Mouse (Mus musculus): ENCODE results near the gene Gda. TPM values are rescaled to one million over a fixed set of nuclear protein-coding genes. Genes with fewer than 3 reads are reported as not detected.

The Gda gene
- not detected in 2 replicates for polyA plus RNA-seq (2016; fragmentation: Nextera tagmentation; extraction: Ambion mirVana)

DNA sequence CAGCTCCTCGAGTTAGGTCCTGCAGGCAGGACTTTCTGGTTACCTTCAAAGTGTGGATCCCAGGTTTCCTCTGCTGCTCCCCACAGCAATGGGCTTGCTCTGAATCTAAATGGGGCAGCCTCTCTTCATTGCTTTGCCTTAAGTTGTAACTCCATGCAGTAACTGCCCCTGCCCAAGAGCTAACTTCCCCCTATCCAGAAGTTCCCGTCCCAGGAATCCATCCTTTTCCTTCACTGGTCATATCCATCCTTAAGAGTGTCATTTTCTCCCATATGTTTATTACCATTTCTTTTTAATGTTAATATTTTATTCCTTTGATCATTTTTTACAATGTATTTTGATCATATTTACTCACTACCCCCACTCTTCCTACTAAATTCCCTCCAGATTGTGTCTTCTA, at the start of gene Gda:
Gene Gda, minus strand, starts transcription at position 101 of the 400 bp plus-strand sequence.
- H3K36me3 ChIP-seq (replicated peaks), result no peaks in the 10 kb centered on the region
- 64% methylated on average over 2 of the region's 2 CpGs for WGBS
- peak within 1 kb of the TSS; percentile 54 for H3K4me3 ChIP-seq
- no peak for DNase-seq (ENCODE audit: extremely low spot score, low spot score)
- H3K4me1 ChIP-seq, result peaks cover 9% of the 10 kb centered on the region
- H3K9me3 ChIP-seq, result peaks cover 7% of the 10 kb centered on the region; the same call in 1 of the 2 replicates
- H3K27me3 ChIP-seq (ENCODE audit: poor library complexity, severe bottlenecking), result peaks cover 37% of the 10 kb centered on the region
- no peak within 1 kb of the TSS for H3K27ac ChIP-seq

DNA sequence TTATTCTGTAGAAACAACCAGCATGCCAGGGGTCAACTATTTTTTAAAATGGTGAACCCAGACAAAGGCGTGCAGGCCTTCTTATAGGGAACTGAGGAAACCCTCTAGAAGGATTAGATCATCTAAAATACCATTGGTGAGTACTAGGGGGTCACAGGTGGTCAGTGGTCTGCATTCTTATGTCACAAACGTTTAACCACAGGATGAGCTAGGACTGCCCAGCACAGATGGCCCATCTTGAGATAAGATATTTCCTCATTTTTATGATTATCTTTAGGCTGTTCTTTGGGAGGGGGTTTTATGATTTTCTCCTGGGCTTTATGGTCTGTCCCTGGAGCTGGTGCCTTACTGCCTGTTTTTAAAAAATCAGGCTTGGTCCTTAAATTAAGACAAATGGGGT, 47.0 kb upstream of the Gda start:
- no peaks in the 10 kb centered on the region for H3K4me1 ChIP-seq
- no peak overlapping the region for H3K4me3 ChIP-seq
- no peaks in the 10 kb centered on the region for H3K27me3 ChIP-seq (ENCODE audit: poor library complexity, severe bottlenecking)
- H3K36me3 ChIP-seq (replicated peaks), result no peaks in the 10 kb centered on the region
- WGBS, result 82% methylated on average over 2 of the region's 2 CpGs
- no peak overlapping the region for H3K27ac ChIP-seq
- H3K9me3 ChIP-seq, result no peaks in the 10 kb centered on the region
- DNase-seq (ENCODE audit: extremely low spot score, low spot score), result no peak

DNA sequence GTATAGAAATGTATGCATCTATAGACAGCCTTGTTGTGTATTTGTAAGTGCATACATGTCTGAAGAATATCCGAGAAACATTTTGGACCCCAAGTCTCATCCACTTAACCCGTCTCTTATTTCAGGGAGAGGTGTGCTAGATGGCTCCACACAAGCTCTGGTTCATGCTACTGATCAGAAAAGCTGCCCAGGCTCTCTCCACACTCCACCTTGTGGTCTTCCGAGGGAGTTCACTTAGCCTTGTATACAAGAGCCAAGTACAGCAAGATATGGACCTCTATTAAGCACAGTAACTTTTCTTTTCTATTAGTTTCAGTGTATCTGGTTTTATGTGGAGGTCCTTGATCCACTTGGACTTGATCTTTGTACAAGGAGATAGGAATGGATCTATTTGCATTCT, 36.9 kb upstream of the Gda start:
- no peaks in the 10 kb centered on the region for H3K36me3 ChIP-seq (replicated peaks)
- H3K27me3 ChIP-seq (ENCODE audit: poor library complexity, severe bottlenecking), result no peaks in the 10 kb centered on the region
- H3K4me3 ChIP-seq, result no peak overlapping the region
- no peak overlapping the region for H3K27ac ChIP-seq
- 69% methylated on average over 3 of the region's 3 CpGs for WGBS
- H3K9me3 ChIP-seq, result no peaks in the 10 kb centered on the region
- DNase-seq (ENCODE audit: extremely low spot score, low spot score), result no peak
- no peaks in the 10 kb centered on the region for H3K4me1 ChIP-seq

DNA sequence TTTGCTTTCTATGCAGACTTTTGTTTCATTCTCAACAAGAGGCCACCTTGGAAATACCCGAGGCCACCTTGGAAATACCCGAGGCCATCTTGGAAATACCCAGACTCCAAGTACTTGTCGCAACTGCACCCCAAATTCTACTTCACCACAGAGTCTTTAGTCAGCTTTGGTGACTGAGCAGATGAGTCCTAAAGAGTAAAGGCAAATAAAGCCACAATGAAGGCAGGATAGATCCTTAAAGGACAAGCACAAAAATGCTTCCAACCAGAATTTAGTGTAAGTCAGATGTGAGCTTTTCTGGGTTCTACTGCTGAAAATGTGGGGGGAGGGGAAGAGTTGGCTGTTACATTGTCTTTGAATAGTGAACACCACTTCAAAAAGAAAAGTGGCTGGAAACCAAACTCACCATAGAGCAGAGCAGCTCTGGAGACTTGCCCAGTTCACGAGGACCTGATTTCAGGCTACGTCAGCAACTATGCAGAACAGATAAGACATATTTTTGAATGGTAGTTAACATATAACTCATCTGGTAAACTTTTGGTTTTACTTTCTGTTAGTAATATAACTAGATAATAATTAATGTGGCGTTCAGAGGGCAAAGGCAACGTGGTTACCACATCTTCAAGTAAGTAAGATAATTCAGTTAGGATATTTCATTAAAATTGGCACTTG, 34.5 kb upstream of the Gda start:
- H3K4me1 ChIP-seq, result no peaks in the 10 kb centered on the region
- H3K27ac ChIP-seq, result no peak overlapping the region
- no peak overlapping the region for H3K4me3 ChIP-seq
- no peak for DNase-seq (ENCODE audit: extremely low spot score, low spot score)
- 89% methylated on average over 7 of the region's 7 CpGs for WGBS
- H3K36me3 ChIP-seq (replicated peaks), result no peaks in the 10 kb centered on the region
- H3K9me3 ChIP-seq, result no peaks in the 10 kb centered on the region
- H3K27me3 ChIP-seq (ENCODE audit: poor library complexity, severe bottlenecking), result no peaks in the 10 kb centered on the region

DNA sequence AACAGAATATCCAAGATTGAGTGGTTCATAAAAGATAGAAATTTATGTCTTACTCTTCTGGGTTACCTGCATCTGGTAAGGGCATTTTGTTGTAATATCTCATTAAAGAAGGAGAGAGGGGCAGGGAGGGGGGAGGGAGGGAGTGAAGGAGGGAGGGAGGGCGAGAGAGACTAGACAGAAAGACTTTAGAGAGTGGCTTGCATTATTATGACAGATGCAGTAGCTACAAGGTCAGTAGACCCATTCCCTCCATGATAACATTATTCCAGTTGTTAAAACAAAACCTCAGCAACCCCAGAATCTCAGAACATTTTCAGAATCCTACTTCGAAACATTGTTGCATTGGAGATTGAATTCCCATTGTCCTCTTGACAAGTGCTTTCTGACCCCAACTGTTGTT, 33.9 kb upstream of the Gda start:
- H3K27ac ChIP-seq, result no peak overlapping the region
- no peaks in the 10 kb centered on the region for H3K27me3 ChIP-seq (ENCODE audit: poor library complexity, severe bottlenecking)
- no peak for DNase-seq (ENCODE audit: extremely low spot score, low spot score)
- no peak overlapping the region for H3K4me3 ChIP-seq
- 69% methylated on average over 2 of the region's 2 CpGs for WGBS
- H3K9me3 ChIP-seq, result no peaks in the 10 kb centered on the region
- H3K4me1 ChIP-seq, result no peaks in the 10 kb centered on the region
- H3K36me3 ChIP-seq (replicated peaks), result no peaks in the 10 kb centered on the region

DNA sequence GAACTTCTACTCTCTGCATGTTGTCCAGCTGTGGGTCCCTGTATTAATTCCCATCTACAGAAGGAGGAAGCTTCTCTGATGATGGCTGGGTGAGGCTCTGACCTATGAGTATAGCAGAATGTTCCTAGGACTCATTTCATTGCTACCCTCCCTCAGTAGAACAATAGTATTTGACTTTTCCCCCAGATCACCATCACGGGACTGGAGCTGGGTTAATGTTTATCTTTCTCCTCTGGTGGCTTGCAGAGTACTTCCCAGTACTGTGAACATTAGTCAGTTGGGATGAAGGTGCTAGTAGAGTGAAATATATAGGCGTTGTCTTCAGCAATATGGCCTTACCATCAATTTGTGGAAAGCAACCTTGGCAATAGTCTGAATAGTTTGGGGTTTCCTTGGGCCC, 31.5 kb upstream of the Gda start:
- WGBS, result 89% methylated on average over 2 of the region's 2 CpGs
- no peaks in the 10 kb centered on the region for H3K9me3 ChIP-seq
- no peak for DNase-seq (ENCODE audit: extremely low spot score, low spot score)
- H3K4me3 ChIP-seq, result no peak overlapping the region
- no peaks in the 10 kb centered on the region for H3K4me1 ChIP-seq
- H3K27me3 ChIP-seq (ENCODE audit: poor library complexity, severe bottlenecking), result no peaks in the 10 kb centered on the region
- H3K27ac ChIP-seq, result no peak overlapping the region
- no peaks in the 10 kb centered on the region for H3K36me3 ChIP-seq (replicated peaks)

DNA sequence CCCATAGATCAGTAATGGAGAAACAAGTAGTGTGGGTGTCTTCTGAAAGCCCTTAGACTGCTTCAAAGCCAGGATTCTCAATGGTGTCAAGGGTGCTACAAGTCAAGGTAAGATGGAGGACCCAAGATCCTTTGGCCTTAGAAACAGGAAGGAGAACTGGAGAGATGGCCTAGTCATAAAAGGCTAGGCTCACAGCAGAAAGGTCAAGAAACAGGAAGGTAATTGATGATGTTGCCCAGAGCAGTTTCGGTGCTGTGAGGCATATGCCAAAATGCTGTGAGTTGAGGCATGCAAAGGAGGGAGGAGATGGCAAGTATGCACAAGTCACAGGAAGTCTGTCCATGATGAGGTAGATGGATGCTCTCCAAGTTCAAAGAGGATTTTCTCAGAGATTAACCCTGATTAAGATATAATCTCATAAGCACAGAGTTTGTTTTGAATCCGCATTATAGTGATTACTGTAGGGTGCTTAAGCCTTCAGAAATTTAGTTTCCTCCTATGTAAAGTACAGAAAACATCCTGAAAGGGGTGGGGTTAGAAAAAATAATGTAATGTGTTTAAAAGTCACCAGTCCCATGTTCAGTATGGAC, 26.2 kb upstream of the Gda start:
- Histone ChIP-seq H3K9me3 (no peaks in the 10 kb centered on the region), H3K27ac (no peak overlapping the region), H3K36me3 (replicated peaks) (no peaks in the 10 kb centered on the region), H3K27me3 (ENCODE audit: poor library complexity, severe bottlenecking) (no peaks in the 10 kb centered on the region), H3K4me1 (no peaks in the 10 kb centered on the region), H3K4me3 (no peak overlapping the region)
- no peak for DNase-seq (ENCODE audit: extremely low spot score, low spot score)
- 82% methylated on average over 2 of the region's 2 CpGs for WGBS

DNA sequence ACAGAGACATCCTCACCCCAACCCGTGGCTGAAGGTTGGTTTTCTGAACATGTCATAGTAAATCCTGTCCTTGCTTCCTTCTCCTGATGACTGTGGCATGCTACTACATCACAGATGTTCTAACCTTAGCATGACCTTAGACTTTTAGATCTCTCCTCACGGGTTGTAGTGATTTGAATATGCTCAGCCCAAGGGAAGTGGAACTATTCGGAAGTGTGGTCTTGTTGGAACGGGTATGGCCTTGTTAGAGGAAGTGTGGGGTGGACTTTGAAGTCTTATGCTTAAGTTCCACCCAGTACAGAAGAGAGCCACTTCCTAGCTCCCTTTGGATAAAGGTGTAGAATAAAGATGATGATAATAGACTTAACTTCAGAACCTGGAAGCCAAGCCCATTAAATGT, 22.6 kb upstream of the Gda start:
- 87% methylated on average over 4 of the region's 4 CpGs for WGBS

DNA sequence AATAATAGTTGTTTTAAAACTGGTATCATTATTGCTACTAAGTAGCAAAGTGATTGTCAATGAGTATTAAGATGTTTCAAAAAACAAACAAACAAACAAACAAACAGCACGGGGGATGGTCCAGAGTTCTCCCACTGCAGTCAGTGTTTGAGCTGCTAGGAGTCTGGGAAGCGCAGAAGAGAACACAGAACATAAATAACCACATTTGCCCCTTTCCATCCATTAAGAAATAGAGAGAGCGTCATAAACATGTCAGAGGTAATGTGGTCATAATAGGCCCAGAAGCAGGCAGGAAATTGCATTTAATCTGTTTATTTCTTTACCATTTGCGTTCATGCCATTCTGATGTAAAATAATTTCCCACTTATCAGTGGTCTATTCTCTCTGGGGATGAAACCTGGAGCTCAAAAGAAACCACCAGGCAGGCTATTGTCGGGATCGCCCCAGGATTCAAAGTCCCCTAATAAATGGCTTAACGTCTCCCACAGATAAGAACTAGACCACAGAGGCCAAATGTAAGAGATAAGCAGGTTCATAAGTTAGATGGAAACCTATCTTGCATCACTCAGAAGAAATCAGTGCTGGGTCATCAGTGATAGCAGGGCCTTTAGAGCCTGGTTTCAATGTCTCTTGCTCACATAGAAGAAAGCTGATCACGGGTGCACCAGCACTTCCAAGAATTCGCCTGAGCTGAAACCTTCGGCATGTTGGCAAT, 20.7 kb upstream of the Gda start:
- DNase-seq (ENCODE audit: extremely low spot score, low spot score), result no peak
- H3K27ac ChIP-seq, result no peak overlapping the region
- no peaks in the 10 kb centered on the region for H3K4me1 ChIP-seq
- no peak overlapping the region for H3K4me3 ChIP-seq
- H3K36me3 ChIP-seq (replicated peaks), result no peaks in the 10 kb centered on the region
- H3K9me3 ChIP-seq, result no peaks in the 10 kb centered on the region
- H3K27me3 ChIP-seq (ENCODE audit: poor library complexity, severe bottlenecking), result no peaks in the 10 kb centered on the region
- 86% methylated on average over 10 of the region's 10 CpGs for WGBS

More for the DNA sequence above, 22.6 kb upstream of the Gda start:
- no peak for DNase-seq (ENCODE audit: extremely low spot score, low spot score)
- Histone ChIP-seq H3K36me3 (replicated peaks) (no peaks in the 10 kb centered on the region), H3K9me3 (no peaks in the 10 kb centered on the region), H3K27me3 (ENCODE audit: poor library complexity, severe bottlenecking) (no peaks in the 10 kb centered on the region), H3K4me3 (no peak overlapping the region), H3K27ac (no peak overlapping the region), H3K4me1 (no peaks in the 10 kb centered on the region)

DNA sequence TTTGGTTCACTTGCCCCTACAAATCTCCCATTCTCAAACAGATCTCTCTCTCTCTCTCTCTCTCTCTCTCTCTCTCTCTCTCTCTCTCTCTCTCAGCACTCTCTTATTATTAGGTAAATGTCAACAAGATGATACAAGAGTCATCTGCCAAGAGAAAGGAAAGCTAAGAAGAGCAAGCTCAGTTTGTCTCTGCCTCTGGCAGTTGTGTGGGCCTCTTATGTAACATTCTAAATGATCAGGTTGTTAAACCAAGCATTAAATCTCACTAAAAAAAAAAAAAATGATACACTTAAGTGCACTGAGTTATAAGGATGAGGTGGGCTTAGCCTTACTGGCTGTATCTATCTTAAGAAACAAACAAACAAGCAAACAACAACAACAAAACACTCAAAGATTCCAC, 18.1 kb upstream of the Gda start:
- Histone ChIP-seq H3K36me3 (replicated peaks) (no peaks in the 10 kb centered on the region), H3K4me1 (no peaks in the 10 kb centered on the region), H3K27ac (no peak overlapping the region), H3K27me3 (ENCODE audit: poor library complexity, severe bottlenecking) (no peaks in the 10 kb centered on the region), H3K4me3 (no peak overlapping the region), H3K9me3 (no peaks in the 10 kb centered on the region)
- DNase-seq (ENCODE audit: extremely low spot score, low spot score), result no peak

DNA sequence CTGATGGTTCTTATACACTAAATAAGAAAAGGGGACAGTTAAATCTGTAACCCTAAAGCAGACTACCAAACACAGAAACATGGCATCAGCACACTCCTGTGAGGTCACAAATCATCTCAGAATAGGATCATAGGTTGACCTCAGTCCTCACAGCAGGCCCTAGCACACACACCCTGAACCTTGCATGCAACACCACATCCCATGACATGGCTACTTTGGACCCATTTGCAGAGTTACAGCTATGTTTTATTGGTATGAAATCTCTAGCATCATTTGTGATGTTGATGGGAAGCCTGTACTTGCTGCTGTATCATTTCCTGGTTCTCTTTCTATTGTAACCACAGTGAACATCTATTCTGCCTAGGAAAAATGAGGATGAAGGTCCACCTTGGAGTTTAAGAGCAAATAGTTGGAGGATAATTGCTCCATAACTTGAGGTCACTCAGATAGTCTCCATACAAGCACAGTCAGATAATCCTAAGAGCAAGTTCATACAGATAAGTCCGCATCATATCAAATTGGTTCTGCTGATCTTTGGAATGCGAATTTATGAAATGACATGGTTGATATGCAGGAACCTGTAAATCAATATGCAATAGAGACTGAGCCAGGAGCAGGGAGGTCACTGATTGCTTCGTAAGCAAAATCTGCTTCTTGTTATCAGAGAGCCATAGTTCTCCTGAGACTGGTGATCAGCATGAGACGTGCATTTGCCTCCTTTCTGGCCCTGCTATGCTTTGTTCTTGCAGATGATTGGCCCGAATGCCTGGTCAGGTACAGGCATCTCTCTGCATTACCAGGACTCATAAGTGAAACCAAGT, 14.1 kb upstream of the Gda start:
- no peaks in the 10 kb centered on the region for H3K27me3 ChIP-seq (ENCODE audit: poor library complexity, severe bottlenecking)
- WGBS, result 89% methylated on average over 5 of the region's 5 CpGs
- H3K9me3 ChIP-seq, result no peaks in the 10 kb centered on the region
- no peaks in the 10 kb centered on the region for H3K4me1 ChIP-seq
- no peak overlapping the region for H3K27ac ChIP-seq
- H3K36me3 ChIP-seq (replicated peaks), result no peaks in the 10 kb centered on the region
- H3K4me3 ChIP-seq, result no peak overlapping the region
- no peak for DNase-seq (ENCODE audit: extremely low spot score, low spot score)

DNA sequence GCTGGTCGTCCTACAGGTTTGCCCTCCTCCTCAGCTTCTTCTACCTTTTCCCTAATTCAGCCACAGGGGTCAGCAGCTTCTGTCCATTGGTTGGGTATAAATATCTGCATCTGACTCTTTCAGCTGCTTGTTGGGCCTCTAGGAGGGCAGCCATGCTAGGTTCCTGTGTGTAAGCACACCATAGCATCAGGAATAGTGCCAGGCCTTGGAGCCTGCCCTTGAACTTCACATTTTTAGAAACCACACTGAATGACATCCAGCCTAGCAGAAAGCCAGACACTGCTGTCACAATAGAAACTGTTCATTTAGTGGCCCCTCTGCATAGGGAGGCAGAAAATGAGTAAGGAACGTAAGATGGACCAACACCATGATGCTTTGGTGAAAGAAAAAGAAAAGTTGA, 8.9 kb upstream of the Gda start:
- no peak for DNase-seq (ENCODE audit: extremely low spot score, low spot score)
- Histone ChIP-seq H3K9me3 (no peaks in the 10 kb centered on the region), H3K27me3 (ENCODE audit: poor library complexity, severe bottlenecking) (no peaks in the 10 kb centered on the region), H3K36me3 (replicated peaks) (no peaks in the 10 kb centered on the region), H3K4me1 (no peaks in the 10 kb centered on the region), H3K27ac (no peak overlapping the region), H3K4me3 (no peak overlapping the region)
- 87% methylated on average over 2 of the region's 2 CpGs for WGBS

DNA sequence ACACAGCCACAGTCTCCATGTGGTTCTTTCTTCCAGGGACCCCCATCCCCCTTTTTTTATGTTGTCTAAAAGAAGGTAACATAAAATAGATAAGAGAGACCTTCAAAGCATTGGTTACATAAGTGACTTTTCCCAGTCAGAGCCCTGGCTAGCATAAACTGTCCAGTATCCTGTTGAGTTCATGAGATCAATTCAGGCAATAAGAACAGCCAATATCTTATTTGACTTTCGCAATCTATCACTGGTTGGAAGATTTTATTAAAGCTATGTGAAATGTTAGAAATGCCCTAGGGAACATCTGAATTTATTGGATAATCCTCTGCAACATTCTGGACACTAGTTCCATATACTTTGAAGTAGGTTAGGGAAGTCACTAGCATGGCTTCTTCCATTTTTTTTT, 7.8 kb upstream of the Gda start:
- no peak overlapping the region for H3K27ac ChIP-seq
- no peak for DNase-seq (ENCODE audit: extremely low spot score, low spot score)
- no peaks in the 10 kb centered on the region for H3K27me3 ChIP-seq (ENCODE audit: poor library complexity, severe bottlenecking)
- H3K36me3 ChIP-seq (replicated peaks), result no peaks in the 10 kb centered on the region
- WGBS, result 97% methylated on average over 1 of the region's 1 CpGs
- no peak overlapping the region for H3K4me3 ChIP-seq
- no peaks in the 10 kb centered on the region for H3K9me3 ChIP-seq
- H3K4me1 ChIP-seq, result no peaks in the 10 kb centered on the region

All from forebrain, embryonic 10.5 days (tissue).